Mouse (Mus musculus) myocyte (in vitro differentiated cells): ENCODE measurements around the gene Elovl2.

ENCODE experiments used
- CEBPB ChIP-seq: IDR thresholded peaks from 2 replicates; pipeline ENCODE4 v1.6.1; 2011; ENCODE audit warnings: mild to moderate bottlenecking, moderate library complexity; ENCODE audit not compliant: poor library complexity, insufficient read depth, severe bottlenecking
- MAX ChIP-seq: IDR thresholded peaks from one replicate; pipeline ENCODE4 v1.6.1; 2011; ENCODE audit warnings: low read depth, mild to moderate bottlenecking, control low read depth
- MYOD1 ChIP-seq, 3 experiments: IDR thresholded peaks; one replicate each; pipeline ENCODE4 v1.6.1; 2011; ENCODE audit warnings: control low read depth in 2 of 3, low read depth in 2 of 3, mild to moderate bottlenecking in 2 of 3, moderate library complexity in 1 of 3; ENCODE audit not compliant: insufficient read length in 2 of 3, control insufficient read depth in 1 of 3
- MYOG ChIP-seq, 3 experiments: IDR thresholded peaks; one replicate each; pipeline ENCODE4 v1.6.1; 2011; ENCODE audit warnings: control low read depth in 2 of 3, low read depth in 2 of 3, mild to moderate bottlenecking in 2 of 3; ENCODE audit not compliant: insufficient read length in 2 of 3, control insufficient read depth in 1 of 3, insufficient read depth in 1 of 3
- POLR2A ChIP-seq: IDR thresholded peaks from one replicate; pipeline ENCODE4 v1.6.1; 2011; ENCODE audit warnings: low read depth, mild to moderate bottlenecking, control low read depth, moderate library complexity; ENCODE audit not compliant: insufficient read length
- POLR2AphosphoS2 ChIP-seq: IDR thresholded peaks from one replicate; pipeline ENCODE4 v1.6.1; 2011; ENCODE audit warnings: low read depth, control low read depth; ENCODE audit not compliant: insufficient read length
- TCF12 ChIP-seq: IDR thresholded peaks from one replicate; pipeline ENCODE4 v1.6.1; 2011; ENCODE audit warnings: mild to moderate bottlenecking, control low read depth; ENCODE audit not compliant: poor library complexity, insufficient read depth, severe bottlenecking
- TCF3 ChIP-seq: IDR thresholded peaks from one replicate; pipeline ENCODE4 v1.6.1; 2011; ENCODE audit warnings: low read depth, control low read depth; ENCODE audit not compliant: insufficient read length
- USF1 ChIP-seq: IDR thresholded peaks from one replicate; pipeline ENCODE4 v1.6.1; 2011; ENCODE audit warnings: low read depth, mild to moderate bottlenecking, control low read depth, moderate library complexity

DNA sequence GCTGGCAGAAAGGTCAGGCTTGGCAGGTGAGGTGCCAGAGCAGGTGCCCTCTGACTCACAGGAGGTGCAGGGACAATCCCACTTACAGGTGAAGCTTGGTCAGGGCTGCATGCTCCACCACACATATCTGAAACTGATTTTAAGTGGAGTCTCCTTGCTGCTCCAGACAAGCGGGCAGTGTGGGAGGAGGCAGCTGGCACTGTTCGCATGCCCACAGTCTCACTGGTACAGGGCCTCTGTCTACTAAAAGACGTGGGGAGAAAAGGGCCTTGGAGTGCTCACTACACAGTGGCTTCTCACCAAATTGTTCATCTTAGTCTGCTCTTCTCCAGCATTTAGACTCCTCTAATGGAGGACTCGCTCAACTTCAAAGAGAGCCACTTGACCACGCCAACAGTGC is 14.0 kb downstream of the Elovl2 start:
- TF ChIP-seq POLR2A (no peak), TCF12 (no peak), MYOD1 (IDR thresholded peaks at IDR 0.05; ENCODE audit: control insufficient read depth in 1 of 3, insufficient read length in 2 of 3, low read depth in 2 of 3) (no peak), CEBPB (no peak), MYOG (IDR thresholded peaks at IDR 0.05; ENCODE audit: control insufficient read depth in 1 of 3, insufficient read depth in 1 of 3, insufficient read length in 2 of 3, low read depth in 2 of 3) (no peak), TCF3 (no peak), USF1 (no peak), POLR2AphosphoS2 (no peak), MAX (no peak)
